Mouse (Mus musculus) embryo, embryonic 9.5 days (tissue): Measurements from ENCODE around the gene Epm2aip1.

ENCODE experiments used
- DNase-seq: peaks from one replicate; pipeline ENCODE4 v3.0.0-alpha.2; 2017; ENCODE audit errors: extremely low spot score

The Epm2aip1 gene

DNA sequence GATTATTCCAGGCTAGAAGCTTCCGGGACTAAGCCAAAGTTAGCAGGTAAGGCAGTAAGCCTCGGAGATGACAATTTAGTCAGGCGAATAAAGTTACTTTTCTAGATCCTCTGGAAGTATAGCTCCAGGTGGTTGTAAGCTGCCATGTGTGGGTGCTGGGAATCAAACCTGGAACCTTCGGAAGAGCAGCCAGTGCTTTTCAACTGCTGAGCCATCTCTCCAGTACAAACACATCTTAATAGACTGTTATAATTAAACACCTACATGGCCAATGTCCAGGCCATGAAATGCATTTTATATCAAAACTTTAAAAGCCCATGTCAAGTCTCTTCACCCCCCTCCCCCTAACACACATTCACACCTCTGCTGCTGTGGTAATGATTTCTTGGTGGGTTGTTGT, 16.2 kb downstream of the Epm2aip1 start:
- no peak for DNase-seq

DNA sequence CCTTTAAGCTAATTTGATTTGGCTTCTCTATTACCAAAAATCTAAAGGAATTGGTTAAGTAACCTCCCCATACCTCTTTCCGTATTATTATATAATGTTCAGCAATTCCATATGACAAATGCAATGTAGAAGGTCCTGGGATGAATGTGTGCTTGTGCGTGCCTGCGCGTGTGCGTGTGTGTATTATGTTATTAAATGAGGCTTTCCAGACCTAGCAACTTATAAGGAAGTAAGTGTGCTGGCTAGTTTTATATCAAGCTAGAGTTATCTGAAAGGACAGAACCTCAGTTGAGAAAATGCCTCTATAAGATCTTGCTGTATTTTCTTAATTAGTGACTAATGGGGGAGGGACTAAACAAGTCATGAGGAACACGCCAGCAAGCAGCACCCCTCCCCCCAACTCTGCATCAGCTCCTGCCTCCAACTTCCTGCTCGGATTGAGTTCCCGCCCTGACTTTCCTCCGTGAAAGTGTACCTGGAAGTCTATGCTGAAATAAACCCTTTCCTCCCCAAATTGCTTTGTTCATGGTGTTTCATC, 17.6 kb downstream of the Epm2aip1 start:
- DNase-seq, result no peak

DNA sequence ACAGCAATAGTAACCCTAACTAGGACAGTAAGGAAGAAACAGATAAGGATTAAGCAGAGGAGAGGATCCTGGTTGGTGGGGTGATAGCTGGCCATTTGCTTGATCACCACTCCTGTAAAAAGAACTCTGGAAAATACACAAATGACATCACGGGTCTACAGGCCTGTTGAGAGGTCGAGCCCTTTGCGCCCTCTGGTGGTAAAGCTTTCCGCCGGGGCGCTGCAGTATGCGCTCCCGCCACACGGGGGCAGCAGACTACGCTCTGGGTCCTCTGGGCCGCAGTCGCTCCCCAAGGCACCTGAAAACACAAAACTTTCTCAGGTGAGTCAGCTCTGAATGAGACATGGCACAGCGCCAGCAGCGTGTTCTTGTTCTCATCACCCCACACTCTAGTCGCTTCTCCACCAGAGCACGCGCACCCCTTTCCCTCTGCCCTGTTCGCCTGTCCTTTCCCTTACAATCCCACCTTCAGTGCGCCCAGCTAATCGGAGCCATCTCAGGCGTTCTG, 18.2 kb downstream of the Epm2aip1 start:
- DNase-seq, result peak; percentile 94

GRCm38 (mm10) chr9:111290539-111291100, 18.9 kb downstream of the Epm2aip1 start:
- DNase-seq, result no peak

GRCm38 (mm10) chr9:111293234-111293633, 21.5 kb downstream of the Epm2aip1 start:
- DNase-seq, result no peak

DNA sequence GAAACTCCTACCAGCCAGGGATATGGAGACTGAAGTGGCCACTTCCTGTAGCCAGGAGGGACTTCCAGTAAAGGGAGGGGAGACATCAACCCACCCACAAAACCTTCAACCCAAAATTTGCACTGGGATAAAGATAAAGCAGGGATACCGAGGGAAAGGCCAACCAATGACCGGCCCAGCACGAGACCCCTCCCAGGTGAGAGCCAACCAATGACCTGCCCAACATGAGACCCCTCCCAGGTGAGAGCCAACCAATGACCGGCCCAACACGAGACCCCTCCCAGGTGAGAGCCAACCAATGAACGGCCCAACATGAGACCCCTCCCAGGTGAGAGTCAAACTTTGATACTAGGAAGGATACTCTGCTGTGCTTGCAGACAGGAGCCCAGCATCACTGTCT, 23.2 kb downstream of the Epm2aip1 start:
- DNase-seq, result no peak

GRCm38 (mm10) chr9:111295323-111295722, 23.6 kb downstream of the Epm2aip1 start:
- DNase-seq, result no peak

DNA sequence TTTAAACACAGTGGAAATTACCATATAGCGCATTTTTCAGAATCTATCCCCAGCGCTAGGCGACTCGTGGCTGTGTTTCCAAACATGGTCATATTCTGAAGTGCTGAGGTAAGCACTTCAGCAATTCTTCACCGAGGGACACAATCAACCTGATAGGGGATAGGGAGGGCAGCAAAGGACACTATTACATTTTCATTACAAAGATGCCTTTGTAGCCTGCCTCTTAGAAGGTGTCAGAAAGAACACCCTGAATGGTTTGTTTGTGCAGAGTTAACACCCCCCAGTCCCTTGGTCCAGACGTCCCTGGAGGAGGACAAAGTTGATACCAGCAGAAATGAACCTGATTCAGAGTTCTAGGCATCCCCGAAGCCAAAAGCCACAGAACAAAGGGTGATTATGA, 24.7 kb downstream of the Epm2aip1 start:
- no peak for DNase-seq

DNA sequence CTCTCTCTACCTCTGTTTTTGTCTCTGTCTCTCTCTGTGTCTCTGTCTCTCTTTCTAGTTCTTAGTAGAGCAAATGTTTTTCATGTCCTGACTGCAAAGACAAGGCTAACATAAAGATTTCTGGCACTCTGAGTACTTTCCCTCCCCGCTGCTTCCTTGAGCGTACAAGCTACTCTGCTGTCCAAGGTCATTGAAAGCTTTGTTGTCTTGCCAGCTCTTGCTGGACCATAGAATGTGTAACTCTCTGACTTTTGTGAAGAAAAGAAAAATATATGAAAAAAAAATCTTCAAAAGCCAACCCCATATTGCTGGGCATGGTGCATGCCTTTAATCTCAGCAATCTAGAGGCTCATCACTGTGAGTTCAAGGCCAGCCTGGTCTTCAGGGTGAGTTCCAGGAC, 26.9 kb downstream of the Epm2aip1 start:
- DNase-seq, result no peak

- DNase-seq, result no peak
These were observed 30.6 kb downstream of the Epm2aip1 start for GRCm38 (mm10) chr9:111302196-111302831.

DNA sequence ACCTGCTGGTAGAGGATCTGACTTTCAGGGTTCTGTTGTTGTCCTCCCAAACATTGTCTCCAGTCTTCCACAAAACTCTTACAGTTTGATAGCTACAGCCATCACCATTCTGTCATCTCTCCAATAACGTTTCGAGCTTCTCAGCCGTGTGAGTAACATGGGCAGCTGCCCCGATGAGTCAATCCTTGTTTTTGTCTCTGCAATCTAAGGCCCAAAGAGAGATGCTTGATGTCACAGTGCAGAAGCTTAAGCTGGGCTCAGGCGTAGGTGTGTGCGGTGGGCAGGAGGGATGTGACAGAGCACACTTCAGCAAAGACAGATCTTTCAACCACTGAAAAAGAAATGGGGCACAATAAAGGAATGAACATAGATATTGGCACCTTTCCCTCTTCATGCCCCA, 32.3 kb downstream of the Epm2aip1 start:
- no peak for DNase-seq

- no peak for DNase-seq
These were observed 34.4 kb downstream of the Epm2aip1 start for GRCm38 (mm10) chr9:111306142-111306541.

GRCm38 (mm10) chr9:111311031-111311842, 39.5 kb downstream of the Epm2aip1 start, which contains the start of gene Trank1:
TSS of gene Trank1 (plus strand) at chr9:111311739.
- peak; percentile 43 for DNase-seq

GRCm38 (mm10) chr9:111311843-111312441, 40.2 kb downstream of the Epm2aip1 start:
- DNase-seq, result no peak

GRCm38 (mm10) chr9:111312442-111313141, 40.9 kb downstream of the Epm2aip1 start:
- DNase-seq, result peak; percentile 49

DNA sequence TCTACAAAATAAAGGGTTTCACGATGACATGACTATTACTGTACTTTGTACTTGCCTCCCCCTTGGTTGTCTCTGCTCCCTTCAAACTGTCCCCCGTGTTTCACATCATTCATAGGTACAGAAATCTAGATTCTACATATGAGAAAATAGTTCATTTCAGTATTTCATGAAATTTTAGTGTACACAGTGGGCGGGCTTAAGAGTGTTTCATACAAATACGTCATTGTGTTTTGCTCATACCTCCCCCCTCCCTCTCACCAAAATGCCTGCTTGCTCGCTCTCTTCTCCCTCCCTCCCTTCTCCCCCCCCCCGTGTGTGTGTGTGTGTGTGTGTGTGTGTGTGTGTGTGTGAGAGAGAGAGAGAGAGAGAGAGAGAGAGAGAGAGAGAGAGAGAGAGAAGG, 41.6 kb downstream of the Epm2aip1 start:
- no peak for DNase-seq

GRCm38 (mm10) chr9:111313793-111314192, 42.1 kb downstream of the Epm2aip1 start:
- DNase-seq, result no peak

DNA sequence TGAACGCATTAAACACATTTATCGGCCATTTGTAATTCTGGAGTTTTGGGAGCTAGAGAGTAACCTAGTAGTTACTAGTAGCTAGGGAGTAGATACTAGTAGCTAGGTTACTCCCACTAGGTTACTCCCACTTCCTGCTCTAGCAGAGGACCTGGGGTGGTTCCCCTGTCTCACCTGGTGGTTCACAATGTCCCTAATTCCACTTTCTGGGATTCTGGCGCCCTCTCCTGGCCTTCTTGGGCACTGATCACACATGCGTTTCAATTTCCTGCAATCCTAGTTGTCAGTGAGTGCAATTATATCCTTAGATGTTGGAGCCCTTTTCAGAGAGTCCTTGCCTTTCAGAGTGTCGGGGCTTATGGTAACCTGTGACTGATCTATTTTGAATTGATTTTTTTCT, 42.5 kb downstream of the Epm2aip1 start:
- DNase-seq, result peak; percentile 45

- no peak for DNase-seq
These were observed 49.2 kb downstream of the Epm2aip1 start for GRCm38 (mm10) chr9:111320912-111321311.

DNA sequence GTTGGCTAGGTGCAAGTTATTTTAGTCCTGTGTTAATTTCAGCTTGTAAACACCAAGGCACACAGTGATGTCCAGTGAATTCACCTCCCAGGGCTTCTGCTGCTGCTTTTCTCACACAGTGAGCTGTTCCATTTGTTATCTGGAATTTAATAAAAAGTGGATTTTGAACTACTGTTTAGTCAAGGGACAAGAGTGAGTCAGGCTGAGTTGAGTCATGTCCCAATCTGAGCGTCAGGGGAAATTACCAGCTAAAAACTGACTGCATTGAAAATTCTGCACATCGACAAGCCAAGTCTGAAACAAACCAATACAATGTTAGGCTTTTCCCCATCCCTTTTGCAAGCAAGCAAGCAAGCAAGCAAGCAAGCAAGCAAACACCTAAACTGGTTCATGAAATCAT, 53.2 kb downstream of the Epm2aip1 start:
- DNase-seq, result no peak
